Mouse (Mus musculus): Measurements from ENCODE around the gene Zfp764. TPM values are rescaled to one million over a fixed set of nuclear protein-coding genes. Genes with fewer than 3 reads are reported as not detected.
"Not testable (repeated sequence)": the region's sequence is repeated elsewhere in the genome, so short reads cannot be mapped to it uniquely, and the experiment has no call there.

Gene Zfp764
- total and polyA plus RNA-seq, 2 experiments from 2014 or later = 2.7 to 4.7 TPM

GRCm38 (mm10) chr7:127422247-127422646, 15.6 kb upstream of the Zfp764 start:
- ATAC-seq (ENCODE audit: low FRiP score) = peak; percentile 81

GRCm38 (mm10) chr7:127421388-127422191, 15.0 kb upstream of the Zfp764 start, which contains the start of gene Zfp688:
TSS of gene Zfp688 (minus strand) at chr7:127422068.
- under 1% methylated on average over 48 of the region's 48 CpGs for WGBS
- Histone ChIP-seq H3K36me3 (ENCODE audit: insufficient read depth, low read length) (0 out of 2 replicates have a peak, but pooled peaks cover 6% of the 10 kb centered on the region), H3K4me2 (ENCODE audit: low read depth, low read length, poor library complexity, severe bottlenecking) (peak within 1 kb of the TSS; percentile 96), H3K27ac (ENCODE audit: low read depth, low read length) (peak within 1 kb of the TSS; percentile 85), H3K4me3 (ENCODE audit: low read depth, low read length) (peak within 1 kb of the TSS; percentile 66), H3K4me1 (ENCODE audit: insufficient read depth, low read length) (peaks cover 5% of the 10 kb centered on the region), H3K27me3 (ENCODE audit: insufficient read depth, low read length) (no peaks in the 10 kb centered on the region), H3K9ac (replicated peaks; ENCODE audit: low read length, poor library complexity, severe bottlenecking) (peak within 1 kb of the TSS; percentile 87), H3K9me3 (ENCODE audit: low read length) (no peaks in the 10 kb centered on the region)
- ATAC-seq (ENCODE audit: low FRiP score) (peak; percentile 91), DNase-seq (ENCODE audit: low spot score) (peak; percentile 92)
- peak; percentile 9; the same call in 1 of the 2 replicates for TF ChIP-seq CTCF (IDR thresholded peaks at IDR 0.05)

More at GRCm38 (mm10) chr7:127422247-127422646, 15.6 kb upstream of the Zfp764 start:
- peak; percentile 72 for DNase-seq (ENCODE audit: low spot score)
- H3K9ac ChIP-seq (replicated peaks; ENCODE audit: low read length, poor library complexity, severe bottlenecking) = peak overlapping the region; percentile 87
- TF ChIP-seq CTCF (IDR thresholded peaks at IDR 0.05) = no peak
- no peaks in the 10 kb centered on the region for H3K9me3 ChIP-seq (ENCODE audit: low read length)
- H3K4me2 ChIP-seq (ENCODE audit: low read depth, low read length, poor library complexity, severe bottlenecking) = peak overlapping the region; percentile 96
- H3K27me3 ChIP-seq (ENCODE audit: insufficient read depth, low read length) = no peaks in the 10 kb centered on the region
- peak overlapping the region; percentile 66 for H3K4me3 ChIP-seq (ENCODE audit: low read depth, low read length)
- H3K27ac ChIP-seq (ENCODE audit: low read depth, low read length) = peak overlapping the region; percentile 85
- WGBS = 1% methylated on average over 15 of the region's 15 CpGs
- H3K36me3 ChIP-seq (ENCODE audit: insufficient read depth, low read length) = 0 out of 2 replicates have a peak, but pooled peaks cover 6% of the 10 kb centered on the region
- H3K4me1 ChIP-seq (ENCODE audit: insufficient read depth, low read length) = peaks cover 5% of the 10 kb centered on the region

- no peak overlapping the region for H3K27ac ChIP-seq (ENCODE audit: low read depth, low read length)
- no peaks in the 10 kb centered on the region for H3K36me3 ChIP-seq (ENCODE audit: insufficient read depth, low read length)
- no peak for TF ChIP-seq CTCF (IDR thresholded peaks at IDR 0.05)
- WGBS = 67% methylated on average over 2 of the region's 2 CpGs
- H3K27me3 ChIP-seq (ENCODE audit: insufficient read depth, low read length) = no peaks in the 10 kb centered on the region
- H3K4me1 ChIP-seq (ENCODE audit: insufficient read depth, low read length) = no peaks in the 10 kb centered on the region
- H3K4me3 ChIP-seq (ENCODE audit: low read depth, low read length) = no peak overlapping the region
- no peak overlapping the region for H3K9ac ChIP-seq (replicated peaks; ENCODE audit: low read length, poor library complexity, severe bottlenecking)
- ATAC-seq (ENCODE audit: low FRiP score) (no peak), DNase-seq (ENCODE audit: low spot score) (no peak)
- no peak overlapping the region for H3K4me2 ChIP-seq (ENCODE audit: low read depth, low read length, poor library complexity, severe bottlenecking)
- no peaks in the 10 kb centered on the region for H3K9me3 ChIP-seq (ENCODE audit: low read length)
Observed at GRCm38 (mm10) chr7:127411418-127411817, 4.8 kb upstream of the Zfp764 start.

- H3K9me3 ChIP-seq (ENCODE audit: low read length); H3K9ac ChIP-seq (replicated peaks; ENCODE audit: low read length, poor library complexity, severe bottlenecking); H3K27ac ChIP-seq (ENCODE audit: low read depth, low read length); H3K4me3 ChIP-seq (ENCODE audit: low read depth, low read length); H3K27me3 ChIP-seq (ENCODE audit: insufficient read depth, low read length); H3K36me3 ChIP-seq (ENCODE audit: insufficient read depth, low read length); ATAC-seq (ENCODE audit: low FRiP score); H3K4me1 ChIP-seq (ENCODE audit: insufficient read depth, low read length); H3K4me2 ChIP-seq (ENCODE audit: low read depth, low read length, poor library complexity, severe bottlenecking); DNase-seq (ENCODE audit: low spot score): not testable (repeated sequence)
- 99% methylated on average over 6 of the region's 6 CpGs for WGBS
Observed at GRCm38 (mm10) chr7:127404101-127404500, 2.5 kb downstream of the Zfp764 start.

GRCm38 (mm10) chr7:127402980-127403379, 3.6 kb downstream of the Zfp764 start:
- H3K36me3 ChIP-seq (ENCODE audit: insufficient read depth, low read length) = no peaks in the 10 kb centered on the region

GRCm38 (mm10) chr7:127400355-127400754, 6.3 kb downstream of the Zfp764 start:
- DNase-seq (ENCODE audit: low spot score) = no peak
- no peak overlapping the region for H3K4me3 ChIP-seq (ENCODE audit: low read depth, low read length)
- 64% methylated on average over 3 of the region's 3 CpGs for WGBS

More at GRCm38 (mm10) chr7:127402980-127403379, 3.6 kb downstream of the Zfp764 start:
- TF ChIP-seq CTCF (IDR thresholded peaks at IDR 0.05) = no peak
- Histone ChIP-seq H3K27ac (ENCODE audit: low read depth, low read length) (no peak overlapping the region), H3K9ac (replicated peaks; ENCODE audit: low read length, poor library complexity, severe bottlenecking) (no peak overlapping the region), H3K27me3 (ENCODE audit: insufficient read depth, low read length) (no peaks in the 10 kb centered on the region), H3K4me3 (ENCODE audit: low read depth, low read length) (no peak overlapping the region), H3K4me1 (ENCODE audit: insufficient read depth, low read length) (no peaks in the 10 kb centered on the region), H3K9me3 (ENCODE audit: low read length) (no peaks in the 10 kb centered on the region), H3K4me2 (ENCODE audit: low read depth, low read length, poor library complexity, severe bottlenecking) (no peak overlapping the region)
- ATAC-seq (ENCODE audit: low FRiP score) = no peak
- 64% methylated on average over 2 of the region's 2 CpGs for WGBS
- no peak for DNase-seq (ENCODE audit: low spot score)

More at GRCm38 (mm10) chr7:127400355-127400754, 6.3 kb downstream of the Zfp764 start:
- no peak overlapping the region for H3K4me2 ChIP-seq (ENCODE audit: low read depth, low read length, poor library complexity, severe bottlenecking)
- no peak for ATAC-seq (ENCODE audit: low FRiP score)
- TF ChIP-seq CTCF (IDR thresholded peaks at IDR 0.05) = no peak
- H3K36me3 ChIP-seq (ENCODE audit: insufficient read depth, low read length) = no peaks in the 10 kb centered on the region
- peaks cover 4% of the 10 kb centered on the region; the same call in 1 of the 2 replicates for H3K27me3 ChIP-seq (ENCODE audit: insufficient read depth, low read length)
- no peaks in the 10 kb centered on the region for H3K9me3 ChIP-seq (ENCODE audit: low read length)
- no peaks in the 10 kb centered on the region for H3K4me1 ChIP-seq (ENCODE audit: insufficient read depth, low read length)
- no peak overlapping the region for H3K27ac ChIP-seq (ENCODE audit: low read depth, low read length)
- H3K9ac ChIP-seq (replicated peaks; ENCODE audit: low read length, poor library complexity, severe bottlenecking) = no peak overlapping the region

All from midbrain, postnatal 0 days (tissue).